Mouse (Mus musculus): ENCODE results near the gene Ccl8. TPM values are rescaled to one million over a fixed set of nuclear protein-coding genes. Genes with fewer than 3 reads are reported as not detected.

The Ccl8 gene
- 0.85 and 2.6 TPM in 2 replicates for polyA plus RNA-seq (2015; fragmentation: Nextera tagmentation; extraction: Ambion mirVana)

GRCm38 (mm10) chr11:82114885-82115284 lies at the start of gene Ccl8:
Gene Ccl8, plus strand, starts transcription at chr11:82115185.

GRCm38 (mm10) chr11:82101529-82101928 lies 13.5 kb upstream of the Ccl8 start, which contains the start of gene Ccl12:
Gene Ccl12, plus strand, starts transcription at chr11:82101845.

Other genes starting within 250 kb of the Ccl8 start
- 0.05 TPM in 1 of 2 replicates, not detected in the other for gene Asic2, start 146.7 kb upstream of the Ccl8 start, polyA plus RNA-seq (2015; fragmentation: Nextera tagmentation; extraction: Ambion mirVana)
- gene Ccl2, start 79.6 kb upstream of the Ccl8 start, polyA plus RNA-seq (2015; fragmentation: Nextera tagmentation; extraction: Ambion mirVana) = 10.1 and 13.4 TPM in 2 replicates
- gene Gm17268, start 76.6 kb upstream of the Ccl8 start, polyA plus RNA-seq (2015; fragmentation: Nextera tagmentation; extraction: Ambion mirVana) = not detected in 2 replicates
- 6.5 and 10.2 TPM in 2 replicates for gene Ccl7, start 69.5 kb upstream of the Ccl8 start, polyA plus RNA-seq (2015; fragmentation: Nextera tagmentation; extraction: Ambion mirVana)
- 5.2 and 9.9 TPM in 2 replicates for gene Ccl11, start 57.4 kb upstream of the Ccl8 start, polyA plus RNA-seq (2015; fragmentation: Nextera tagmentation; extraction: Ambion mirVana)
- 11.0 and 12.8 TPM in 2 replicates for gene Ccl12, start 13.3 kb upstream of the Ccl8 start, polyA plus RNA-seq (2015; fragmentation: Nextera tagmentation; extraction: Ambion mirVana)
- 0.28 TPM in 1 of 2 replicates, not detected in the other for gene Ccl1, start 190.5 kb downstream of the Ccl8 start, polyA plus RNA-seq (2015; fragmentation: Nextera tagmentation; extraction: Ambion mirVana)